25 mouse cellular contexts compared by ENCODE assay signal in genomic region chr6:126910727-126911126, GRCm38 (mm10). TPM values are rescaled to one million over a fixed set of nuclear protein-coding genes. Genes with fewer than 3 reads are reported as not detected.
DNase-seq lines count a peak whose midpoint lies in the region; ATAC-seq and TF ChIP-seq lines count a peak whose summit lies in the region.
"Had no signal": no experiment of that assay in that cellular context is flagged by ENCODE, and none has a peak within 500 bp of the region (broad histone marks: within the 10 kb centered on the region; RNA-seq: fewer than 3 reads in every experiment).

No protein-coding gene starts in this region.

- H3K4me1 ChIP-seq in bone marrow macrophage, adult 2 months (ENCODE audit: control insufficient read depth, insufficient read depth, low read length): peaks cover 7% of the 10 kb centered on the region
- H3K4me1 ChIP-seq: forebrain, embryonic 12.5 days; heart, embryonic 12.5 days; megakaryocyte, embryonic 14.5 days; midbrain, embryonic 15.5 days had no signal

- ATAC-seq in megakaryocyte, adult 5-6 weeks (ENCODE audit: poor library complexity, severe bottlenecking): peak; percentile 84
- ATAC-seq: hindbrain, postnatal 0 days; lung, postnatal 0 days; midbrain, embryonic 15.5 days had no signal

- no peak overlapping the region for H3K27ac ChIP-seq in bone marrow macrophage, adult 2 months (ENCODE audit: insufficient read depth, low read depth, low read length)
- H3K27ac ChIP-seq in gastrocnemius, adult 2 months: no peak overlapping the region
- H3K27ac ChIP-seq: forebrain, embryonic 12.5 days; hindbrain, postnatal 0 days; kidney, postnatal 0 days; liver, embryonic 14.5 days; midbrain, embryonic 15.5 days; stomach, postnatal 0 days had no signal

- peak; percentile 11 for DNase-seq in layer of hippocampus, adult 11-12 months (ENCODE audit: low spot score)
- no peak for DNase-seq in layer of hippocampus, postnatal 14 days (ENCODE audit: low spot score in 2 of 2)
- peak; percentile 73 for DNase-seq in A20 (ENCODE audit: low read depth, low spot score)
- DNase-seq in gastrocnemius, adult 2 months: no peak
- no peak for DNase-seq in kidney, postnatal 4 days
- DNase-seq in thymus, postnatal 14 days: no peak
- DNase-seq: adrenal gland, postnatal 36 days; cerebellum, postnatal 10 days; right cerebral cortex, adult 18-20 months; thymus, postnatal 36 days had no signal

- peak overlapping the region; percentile 37 for H3K4me3 ChIP-seq in bone marrow macrophage, adult 2 months (ENCODE audit: insufficient read depth, low read length)
- no peak overlapping the region for H3K4me3 ChIP-seq in gastrocnemius, adult 2 months
- H3K4me3 ChIP-seq: forebrain, embryonic 12.5 days; heart, embryonic 12.5 days; megakaryocyte, embryonic 14.5 days; midbrain, embryonic 15.5 days had no signal

- TF ChIP-seq POLR2A in bone marrow macrophage, adult 2 months (IDR thresholded peaks at IDR 0.05; ENCODE audit: borderline replicate concordance, low read depth, low read length): no peak

- TF ChIP-seq CTCF in bone marrow macrophage, adult 2 months (IDR thresholded peaks at IDR 0.05; ENCODE audit: low read depth, low read length): no peak
- no peak for TF ChIP-seq CTCF in gastrocnemius, adult 2 months (IDR thresholded peaks at IDR 0.05)

- intact Hi-C loops in gastrocnemius, adult 2 months (cut with DNase I): no loop called here

RNA-seq across cellular contexts. Expression of gene Dyrk4, which starts 10.9 kb away (rescaled TPM):
- total RNA-seq in layer of hippocampus, postnatal 14 days (2021): under 1 TPM; 0.30 to 0.50 TPM
- polyA plus RNA-seq in bone marrow macrophage, adult 2 months (2012; ENCODE audit: insufficient read depth, insufficient read length, missing spikeins): not detected in 2 replicates
- 0.14 TPM in 1 of 2 replicates, not detected in the other for total RNA-seq in megakaryocyte, adult 5-6 weeks (2015)
- total RNA-seq in megakaryocyte, adult 5-6 weeks (2017): 0.59 TPM in 1 of 2 replicates, not detected in the other
- not detected for total RNA-seq in gastrocnemius, adult 2 months (2021)
- total RNA-seq: gastrocnemius, postnatal 4 days; heart, postnatal 25 days; hindbrain, postnatal 0 days had no signal
- polyA plus RNA-seq: forebrain, embryonic 12.5 days; heart, embryonic 12.5 days; kidney, postnatal 0 days; limb, embryonic 11.5 days; midbrain, embryonic 15.5 days; stomach, postnatal 0 days had no signal

RNA-seq across cellular contexts. Expression of gene Rad51ap1, which starts 28.7 kb away (rescaled TPM):
- total RNA-seq in layer of hippocampus, postnatal 14 days (2021): 1 to 10 TPM; 3.0 to 3.5 TPM
- polyA plus RNA-seq in bone marrow macrophage, adult 2 months (2012; ENCODE audit: insufficient read depth, insufficient read length, missing spikeins): 20.5 and 26.8 TPM in 2 replicates
- 36.9 and 42.5 TPM in 2 replicates for total RNA-seq in megakaryocyte, adult 5-6 weeks (2015)
- total RNA-seq in megakaryocyte, adult 5-6 weeks (2017): 135 and 170 TPM in 2 replicates
- under 1 TPM in 1 of 2 experiments, not detected in 1; 0.47 TPM for total RNA-seq in gastrocnemius, adult 2 months (2021)

RNA-seq across cellular contexts. Expression of gene D6Wsu163e, which starts 29.0 kb away (rescaled TPM):
- 10 to 100 TPM; 38.3 to 42.9 TPM for total RNA-seq in layer of hippocampus, postnatal 14 days (2021)
- polyA plus RNA-seq in bone marrow macrophage, adult 2 months (2012; ENCODE audit: insufficient read depth, insufficient read length, missing spikeins): 39.7 TPM in 2 replicates
- 48.4 and 53.0 TPM in 2 replicates for total RNA-seq in megakaryocyte, adult 5-6 weeks (2015)
- 43.6 and 49.8 TPM in 2 replicates for total RNA-seq in megakaryocyte, adult 5-6 weeks (2017)
- total RNA-seq in gastrocnemius, adult 2 months (2021): 1 to 10 TPM; 5.0 to 8.6 TPM

RNA-seq across cellular contexts. Expression of gene Akap3, which starts 57.8 kb away (rescaled TPM):
- total RNA-seq in layer of hippocampus, postnatal 14 days (2021): under 1 TPM; 0.12 to 0.21 TPM
- polyA plus RNA-seq in bone marrow macrophage, adult 2 months (2012; ENCODE audit: insufficient read depth, insufficient read length, missing spikeins): 0.42 and 1.0 TPM in 2 replicates
- total RNA-seq in megakaryocyte, adult 5-6 weeks (2015): not detected in 2 replicates
- not detected in 2 replicates for total RNA-seq in megakaryocyte, adult 5-6 weeks (2017)
- total RNA-seq in gastrocnemius, adult 2 months (2021): not detected
- total RNA-seq: adrenal gland, postnatal 36 days; gastrocnemius, postnatal 4 days; heart, postnatal 25 days; hindbrain, postnatal 0 days had no signal
- polyA plus RNA-seq: heart, embryonic 12.5 days; kidney, postnatal 0 days; limb, embryonic 11.5 days; liver, embryonic 14.5 days; lung, postnatal 0 days; small intestine, adult 2 months; stomach, postnatal 0 days had no signal

Comparison
In these comparisons a context has a peak if more than half of its experiments do, and no peak if none do; other contexts are left out.
1. DNase-seq: peak in layer of hippocampus, adult 11-12 months (single experiment) and A20 (single experiment); none in layer of hippocampus, postnatal 14 days (0 of 2), gastrocnemius, adult 2 months (single experiment), kidney, postnatal 4 days (0 of 2) and thymus, postnatal 14 days (single experiment).
2. RNA of gene Rad51ap1, which starts 28.7 kb away (total RNA-seq): 36.9 to 170 TPM in megakaryocyte, adult 5-6 weeks; 3.0 to 3.5 TPM in layer of hippocampus, postnatal 14 days and 0.47 TPM in gastrocnemius, adult 2 months; every median in the first group is over 4 times any median in the second.
3. RNA of gene D6Wsu163e, which starts 29.0 kb away (total RNA-seq): 43.6 to 53.0 TPM in megakaryocyte, adult 5-6 weeks and 38.3 to 42.9 TPM in layer of hippocampus, postnatal 14 days; 5.0 to 8.6 TPM in gastrocnemius, adult 2 months; every median in the first group is over 4 times any median in the second.